23 mouse cellular contexts compared by ENCODE assay signal in genomic region chrX:129774478-129774877, GRCm38 (mm10). TPM values are rescaled to one million over a fixed set of nuclear protein-coding genes. Genes with fewer than 3 reads are reported as not detected.
DNase-seq lines count a peak whose midpoint lies in the region; ATAC-seq and TF ChIP-seq lines count a peak whose summit lies in the region.
"Had no signal": no experiment of that assay in that cellular context is flagged by ENCODE, and none has a peak within 500 bp of the region (broad histone marks: within the 10 kb centered on the region; RNA-seq: fewer than 3 reads in every experiment).

No protein-coding gene starts in this region.

- no peak overlapping the region for H3K4me3 ChIP-seq in hindbrain, embryonic 10.5 days
- no peak overlapping the region for H3K4me3 ChIP-seq in hindbrain, embryonic 13.5 days
- H3K4me3 ChIP-seq in ES-E14 (ENCODE audit: insufficient read depth in 1 of 2, low read depth in 1 of 2, low read length in 2 of 2, poor library complexity in 1 of 2, severe bottlenecking in 1 of 2): no peak overlapping the region
- H3K4me3 ChIP-seq in layer of hippocampus, adult 2 months: no peak overlapping the region
- H3K4me3 ChIP-seq: forebrain, embryonic 10.5 days; gastrocnemius, adult 2 months had no signal

- no peak for DNase-seq in hindbrain, embryonic 10.5 days (ENCODE audit: low spot score)
- peak; percentile 44 for DNase-seq in ES-E14 (ENCODE audit: low read depth, low spot score)
- DNase-seq in brain, embryonic 14.5 days (ENCODE audit: low read depth): peak; percentile 17
- no peak for DNase-seq in lung, postnatal 36 days
- no peak for DNase-seq in layer of hippocampus, adult 2 months (ENCODE audit: low spot score in 2 of 2)
- DNase-seq: adrenal gland, postnatal 10 days; cerebellum, adult 11-12 months; cerebellum, adult 8-10 months; cerebellum, postnatal 10 days; forebrain, postnatal 0 days; gastrocnemius, adult 2 months; gastrocnemius, postnatal 14 days; heart, adult 11 months; kidney, adult 18-20 months had no signal

- 0 out of 2 replicates have a peak overlapping the region, but pooled peaks have one; percentile 62 for H3K27ac ChIP-seq in hindbrain, embryonic 10.5 days
- H3K27ac ChIP-seq in hindbrain, embryonic 13.5 days: no peak overlapping the region
- no peak overlapping the region for H3K27ac ChIP-seq in ES-E14 (ENCODE audit: insufficient read depth, low read depth, low read length, poor library complexity, severe bottlenecking)
- H3K27ac ChIP-seq in layer of hippocampus, adult 2 months: no peak overlapping the region
- H3K27ac ChIP-seq: forebrain, embryonic 10.5 days; gastrocnemius, adult 2 months; hindbrain, embryonic 14.5 days; hindbrain, postnatal 0 days had no signal

- H3K9ac ChIP-seq in hindbrain, embryonic 13.5 days: no peak overlapping the region
- H3K9ac ChIP-seq in ES-E14 (ENCODE audit: insufficient read depth, low read depth, low read length, poor library complexity, severe bottlenecking): no peak overlapping the region
- H3K9ac ChIP-seq: forebrain, postnatal 0 days; hindbrain, embryonic 14.5 days had no signal

- no peak for TF ChIP-seq CTCF in brain, embryonic 14.5 days (IDR thresholded peaks at IDR 0.05; ENCODE audit: borderline replicate concordance, extremely low read depth, insufficient read depth, insufficient read length)
- no peak for TF ChIP-seq CTCF in layer of hippocampus, adult 2 months (conservative IDR thresholded peaks at IDR 0.05)

- H3K36me3 ChIP-seq in hindbrain, embryonic 10.5 days: no peaks in the 10 kb centered on the region
- H3K36me3 ChIP-seq in hindbrain, embryonic 13.5 days: no peaks in the 10 kb centered on the region
- H3K36me3 ChIP-seq in ES-E14 (ENCODE audit: control insufficient read depth, insufficient read depth, low read length, poor library complexity, severe bottlenecking): no peaks in the 10 kb centered on the region
- H3K36me3 ChIP-seq: forebrain, embryonic 10.5 days had no signal

- 60% methylated on average over 3 of the region's 3 CpGs for WGBS in hindbrain, embryonic 10.5 days
- WGBS in hindbrain, embryonic 13.5 days: 46% methylated on average over 3 of the region's 3 CpGs

- TF ChIP-seq POLR2A in brain, embryonic 14.5 days (IDR thresholded peaks at IDR 0.05; ENCODE audit: borderline replicate concordance, extremely low read depth, insufficient read depth, insufficient read length, poor library complexity, severe bottlenecking): no peak

- no peak for ATAC-seq in hindbrain, embryonic 13.5 days (ENCODE audit: low FRiP score)
- ATAC-seq: CD4-positive, CD25-positive, alpha-beta regulatory T cell, adult 4 months; forebrain, postnatal 0 days; hindbrain, postnatal 0 days; inflammation-experienced regulatory T-cells, adult 6 months; intestine, embryonic 16.5 days had no signal

- H3K4me2 ChIP-seq in hindbrain, embryonic 13.5 days: no peak overlapping the region
- H3K4me2 ChIP-seq: heart, embryonic 11.5 days; hindbrain, embryonic 14.5 days had no signal

- in situ Hi-C loops in ES-E14 (cut with MboI; ENCODE audit: low sequenced_read_pairs in 2 of 2, unreplicated experiment in 2 of 2): no loop called here

- H3K9me3 ChIP-seq in hindbrain, embryonic 10.5 days: no peaks in the 10 kb centered on the region
- H3K9me3 ChIP-seq in hindbrain, embryonic 13.5 days: no peaks in the 10 kb centered on the region
- no peaks in the 10 kb centered on the region for H3K9me3 ChIP-seq in ES-E14 (ENCODE audit: control insufficient read depth, insufficient read depth, low read depth, low read length)
- H3K9me3 ChIP-seq: forebrain, embryonic 10.5 days had no signal

- H3K27me3 ChIP-seq in hindbrain, embryonic 10.5 days (ENCODE audit: insufficient read depth, poor library complexity, severe bottlenecking): no peaks in the 10 kb centered on the region
- H3K27me3 ChIP-seq in hindbrain, embryonic 13.5 days: no peaks in the 10 kb centered on the region

- no peaks in the 10 kb centered on the region for H3K4me1 ChIP-seq in hindbrain, embryonic 10.5 days (replicated peaks)
- H3K4me1 ChIP-seq in hindbrain, embryonic 13.5 days (replicated peaks): no peaks in the 10 kb centered on the region
- peaks cover 0 to 6% of the 10 kb centered on the region in 2 experiments; a peak in 1 of 4 replicates for H3K4me1 ChIP-seq in ES-E14 (ENCODE audit: control insufficient read depth in 2 of 2, insufficient read depth in 2 of 2, low read length in 2 of 2, poor library complexity in 1 of 2)
- H3K4me1 ChIP-seq: forebrain, embryonic 10.5 days had no signal

TF ChIP-seq in ES-E14, 5 proteins besides CTCF, POLR2A, EP300 and RAD21:
- TF ChIP-seq ZC3H11A (IDR thresholded peaks at IDR 0.05; ENCODE audit: borderline replicate concordance, low read depth, low read length): no peak
TF ChIP-seq in ES-E14: peak in this region for 0.

RNA-seq across cellular contexts. Expression of gene Diaph2, which starts 24.9 kb away (rescaled TPM):
- 3.5 and 4.1 TPM in 2 replicates for polyA plus RNA-seq in hindbrain, embryonic 10.5 days (2016; fragmentation: Nextera tagmentation; extraction: Ambion mirVana)
- polyA plus RNA-seq in hindbrain, embryonic 13.5 days (2015; fragmentation: Nextera tagmentation; extraction: Ambion mirVana): 4.0 and 4.7 TPM in 2 replicates
- 5.8 and 6.7 TPM in 2 replicates for total RNA-seq in ES-E14 (2012; rRNA removed)
- polyA plus RNA-seq in brain, embryonic 14.5 days (2012; rRNA removed): 3.9 and 4.6 TPM in 2 replicates
- 10 to 100 TPM; 25.8 to 30.5 TPM for total RNA-seq in layer of hippocampus, adult 2 months (2021)
- total RNA-seq: MEL had no signal

Comparison
In these comparisons a context has a peak if more than half of its experiments do, and no peak if none do; other contexts are left out.
1. DNase-seq: peak in ES-E14 (single experiment) and brain, embryonic 14.5 days (single experiment); none in hindbrain, embryonic 10.5 days (single experiment), lung, postnatal 36 days (single experiment) and layer of hippocampus, adult 2 months (0 of 2).